Mouse (Mus musculus): ENCODE measurements around the gene Klhdc8b. TPM values are rescaled to one million over a fixed set of nuclear protein-coding genes. Genes with fewer than 3 reads are reported as not detected.

The Klhdc8b gene
- total RNA-seq, 4 experiments from 2014 or later: 22.0 to 32.0 (median 24.2) TPM

- no peak for DNase-seq (ENCODE audit: low spot score in 2 of 2)
Observed at GRCm38 (mm10) chr9:108481520-108482210, 20.3 kb upstream of the Klhdc8b start.

DNA sequence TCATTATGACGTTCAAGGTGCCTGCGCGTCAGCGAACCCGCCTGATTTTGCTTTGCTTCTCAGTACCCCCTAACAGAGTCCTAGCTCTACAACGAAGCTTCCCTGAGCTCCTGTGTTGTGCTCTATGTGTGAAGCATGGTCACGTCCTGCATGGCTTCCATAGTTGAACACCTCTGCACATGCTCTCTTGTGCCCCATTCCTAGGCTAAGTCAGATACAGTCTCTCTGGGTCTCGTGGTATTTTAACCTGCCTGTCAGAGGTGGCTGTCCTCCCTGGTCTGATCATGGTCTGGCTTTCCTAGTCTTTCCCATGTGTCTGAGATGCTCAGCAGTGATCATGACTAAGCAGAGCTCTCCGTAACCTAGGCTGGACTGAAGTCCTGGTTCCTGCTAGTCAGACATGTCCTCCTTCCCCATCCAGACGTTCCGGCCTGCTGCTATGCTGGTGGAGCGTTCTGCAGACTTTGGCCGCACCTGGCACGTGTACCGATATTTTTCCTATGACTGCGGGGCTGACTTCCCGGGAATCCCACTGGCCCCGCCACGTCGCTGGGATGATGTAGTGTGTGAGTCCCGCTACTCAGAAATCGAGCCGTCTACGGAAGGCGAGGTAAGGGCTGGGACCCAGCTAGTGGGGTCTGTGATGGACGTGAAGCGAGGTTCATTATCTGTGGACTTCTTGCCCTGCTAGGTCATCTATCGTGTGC, 19.6 kb upstream of the Klhdc8b start:
- DNase-seq (ENCODE audit: low spot score in 2 of 2): no peak

DNA sequence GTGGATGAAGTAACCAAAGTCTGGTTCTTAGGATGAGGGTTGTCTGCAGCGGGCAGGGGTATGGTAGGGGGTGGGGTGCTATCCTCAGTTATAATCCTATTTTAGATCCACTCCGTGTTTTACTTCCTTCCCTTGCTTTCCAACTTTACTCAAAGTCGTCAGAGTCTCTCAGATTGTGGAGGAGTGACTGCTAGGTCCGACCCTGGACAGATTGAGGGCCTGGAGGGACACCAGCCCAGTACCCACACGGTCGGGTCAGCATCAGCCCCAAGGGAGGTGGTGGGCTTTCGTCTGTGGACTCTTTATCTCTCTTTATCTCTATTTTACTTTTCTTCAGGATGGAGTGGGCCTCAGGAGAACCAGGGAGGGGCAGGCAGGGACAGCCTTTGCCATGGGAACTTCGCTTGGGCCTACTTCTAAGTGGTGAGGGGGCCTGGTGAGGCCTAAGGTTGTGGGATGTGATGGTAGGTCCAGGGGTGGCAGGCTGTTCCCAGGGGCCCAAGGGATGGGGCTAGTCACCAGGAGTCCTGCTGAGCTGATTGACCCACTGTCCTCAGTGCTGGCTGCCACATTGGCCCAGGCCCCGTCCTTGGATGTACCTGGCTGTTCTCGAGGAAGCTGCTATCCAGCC, 18.5 kb upstream of the Klhdc8b start, which contains the start of gene Lamb2:
Gene Lamb2 (plus strand): TSS at position 16 of the 631 bp plus-strand sequence.
- no peak for DNase-seq (ENCODE audit: low spot score in 2 of 2)

- no peak for DNase-seq (ENCODE audit: low spot score in 2 of 2)
Observed at GRCm38 (mm10) chr9:108479241-108479640, 17.9 kb upstream of the Klhdc8b start.

DNA sequence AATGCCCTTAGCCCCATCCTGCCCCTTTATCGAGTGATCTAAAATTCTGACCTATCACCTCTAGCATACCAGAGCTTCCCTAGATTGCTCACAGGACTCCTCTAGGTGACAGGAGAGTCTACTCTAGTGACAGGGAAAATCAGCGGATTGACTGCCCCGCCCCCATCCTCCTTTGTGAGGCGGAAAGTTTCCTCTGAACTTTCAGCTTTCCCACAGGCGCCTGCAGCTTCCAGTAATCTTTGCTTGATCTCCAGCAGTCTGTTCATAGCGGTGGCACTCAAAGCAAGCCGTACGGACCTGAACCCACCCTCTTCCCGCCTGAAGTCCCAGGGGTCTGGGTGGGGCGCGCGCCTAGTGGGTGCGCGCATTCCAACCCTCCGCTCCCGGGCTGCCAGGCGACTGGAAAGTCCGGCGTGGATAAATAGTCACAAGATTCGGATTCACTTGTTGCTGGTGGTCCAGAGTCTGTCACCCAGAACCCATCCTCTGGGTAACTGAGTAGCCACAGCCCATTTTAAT, 17.3 kb upstream of the Klhdc8b start:
- DNase-seq (ENCODE audit: low spot score in 2 of 2): no peak

- DNase-seq (ENCODE audit: low spot score in 2 of 2): no peak
Observed at GRCm38 (mm10) chr9:108474528-108474927, 13.1 kb upstream of the Klhdc8b start.

DNA sequence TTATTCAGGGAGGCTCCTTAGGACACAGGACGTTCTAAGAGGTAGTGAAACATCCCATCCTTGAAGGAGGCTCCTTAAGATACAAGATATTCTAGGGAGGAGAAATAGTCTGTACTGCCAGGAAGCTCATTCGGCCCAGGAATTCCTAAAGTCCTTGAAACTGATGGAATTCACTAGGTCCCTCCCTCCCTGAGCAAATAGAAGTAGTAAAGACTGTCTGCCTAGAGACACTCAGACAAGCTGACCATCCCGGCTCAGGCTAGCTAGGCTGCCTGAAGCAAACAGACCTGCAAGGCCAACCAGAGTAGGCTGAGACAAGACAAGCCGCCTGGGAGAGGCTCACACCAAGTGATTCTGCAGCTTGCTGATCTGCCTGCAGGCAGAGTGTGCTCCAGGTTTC, 8.5 kb upstream of the Klhdc8b start:
- no peak for DNase-seq (ENCODE audit: low spot score in 2 of 2)

GRCm38 (mm10) chr9:108469430-108469829, 8.0 kb upstream of the Klhdc8b start:
- no peak for DNase-seq (ENCODE audit: low spot score in 2 of 2)

GRCm38 (mm10) chr9:108466219-108466618, 4.8 kb upstream of the Klhdc8b start:
- no peak for DNase-seq (ENCODE audit: low spot score in 2 of 2)

DNA sequence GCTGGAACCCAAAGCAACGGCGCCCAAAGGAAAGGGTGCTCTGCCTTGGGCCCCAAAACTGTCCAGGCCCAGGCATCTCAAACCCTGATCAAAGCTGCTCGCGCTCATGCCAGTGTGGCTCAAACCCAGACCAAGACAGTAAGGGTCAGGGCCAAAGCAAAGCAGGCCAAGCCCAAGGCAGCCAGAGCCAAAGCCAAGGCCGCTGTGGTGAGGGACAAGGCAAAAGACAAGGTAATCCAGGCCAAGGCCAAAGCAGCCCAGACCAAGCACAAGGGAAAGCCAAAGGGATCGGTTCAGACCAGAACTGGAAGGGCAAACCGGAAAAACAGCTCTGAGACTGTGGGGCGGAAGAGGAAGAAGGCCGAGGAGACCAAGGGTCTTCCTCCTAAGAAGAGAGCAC, 2.3 kb upstream of the Klhdc8b start:
- DNase-seq (ENCODE audit: low spot score in 2 of 2): no peak

- no peak for DNase-seq (ENCODE audit: low spot score in 2 of 2)
Observed at GRCm38 (mm10) chr9:108462192-108462591, 811 bp upstream of the Klhdc8b start.

DNA sequence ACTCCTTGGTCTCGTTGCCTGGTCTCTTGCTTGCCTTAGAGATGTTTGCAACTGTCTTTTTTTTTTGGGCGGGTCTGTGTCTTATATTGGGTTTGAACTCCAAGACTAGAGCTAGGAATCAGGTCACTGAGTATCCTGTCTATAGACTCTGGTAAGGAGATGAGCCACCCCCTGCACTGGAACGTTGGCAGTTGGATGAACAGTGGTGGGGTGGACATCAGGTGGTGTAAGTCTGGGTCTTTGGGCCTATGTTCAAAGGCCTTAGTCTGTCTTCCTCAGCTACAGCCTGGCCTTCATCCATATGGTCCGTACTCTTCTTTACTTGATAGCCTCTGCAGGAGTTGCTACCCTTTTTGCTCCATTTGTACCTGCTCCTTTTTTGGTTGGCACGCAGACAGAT, 294 bp upstream of the Klhdc8b start:
- no peak for DNase-seq (ENCODE audit: low spot score in 2 of 2)

- DNase-seq (ENCODE audit: low spot score in 2 of 2): peak; percentile 82 to 85
Observed at GRCm38 (mm10) chr9:108460319-108461178, 832 bp downstream of the Klhdc8b start, which contains the start of gene Ccdc71. Gene Ccdc71 (plus strand): TSS chr9:108460527.

DNA sequence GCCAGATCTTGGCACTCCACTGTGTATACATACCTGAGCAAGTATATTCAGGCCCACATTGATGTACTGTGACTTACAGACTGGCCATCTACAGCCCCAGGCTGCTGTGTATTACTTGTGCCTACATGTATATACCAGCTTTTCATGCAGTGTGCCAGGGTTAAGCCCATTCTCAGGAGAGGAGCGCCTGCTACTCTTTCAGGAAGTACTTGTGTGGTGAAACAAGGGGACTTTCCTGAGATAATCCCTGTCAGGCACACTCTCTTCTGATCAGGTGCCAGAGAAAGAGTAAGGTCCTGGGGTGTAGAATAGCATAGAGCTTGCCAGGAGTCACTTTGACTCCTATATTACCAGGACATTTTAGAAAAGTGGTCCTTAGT, 1.5 kb downstream of the Klhdc8b start:
- DNase-seq (ENCODE audit: low spot score in 2 of 2): no peak

- no peak for DNase-seq (ENCODE audit: low spot score in 2 of 2)
Observed at GRCm38 (mm10) chr9:108456953-108457352, 4.4 kb downstream of the Klhdc8b start.

GRCm38 (mm10) chr9:108455747-108456571, 5.4 kb downstream of the Klhdc8b start:
- no peak for DNase-seq (ENCODE audit: low spot score in 2 of 2)

DNA sequence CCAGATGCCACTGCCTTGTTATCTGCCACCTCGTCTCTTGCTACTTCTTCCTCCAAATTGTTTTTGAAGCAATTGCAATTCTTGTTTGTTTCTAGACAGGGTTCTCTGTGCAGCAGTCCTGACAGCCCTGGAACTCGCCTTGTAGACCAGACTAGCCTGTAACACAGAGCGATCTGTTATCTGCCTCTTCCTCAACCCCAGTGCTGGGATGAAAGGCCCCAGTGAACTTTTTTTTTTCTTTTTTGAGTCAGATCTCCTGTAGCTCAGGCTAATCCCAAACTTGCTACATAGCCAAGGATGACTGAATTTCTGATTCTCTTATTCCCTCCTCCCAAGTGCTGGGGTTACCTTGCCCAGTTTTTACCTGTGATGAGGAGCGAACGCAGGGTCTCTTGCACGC, 7.0 kb downstream of the Klhdc8b start:
- no peak for DNase-seq (ENCODE audit: low spot score in 2 of 2)

GRCm38 (mm10) chr9:108453458-108453857, 7.9 kb downstream of the Klhdc8b start:
- DNase-seq (ENCODE audit: low spot score in 2 of 2): peak in 1 of 2 experiments; percentile 30

- no peak for DNase-seq (ENCODE audit: low spot score in 2 of 2)
Observed at GRCm38 (mm10) chr9:108452911-108453310, 8.5 kb downstream of the Klhdc8b start.

DNA sequence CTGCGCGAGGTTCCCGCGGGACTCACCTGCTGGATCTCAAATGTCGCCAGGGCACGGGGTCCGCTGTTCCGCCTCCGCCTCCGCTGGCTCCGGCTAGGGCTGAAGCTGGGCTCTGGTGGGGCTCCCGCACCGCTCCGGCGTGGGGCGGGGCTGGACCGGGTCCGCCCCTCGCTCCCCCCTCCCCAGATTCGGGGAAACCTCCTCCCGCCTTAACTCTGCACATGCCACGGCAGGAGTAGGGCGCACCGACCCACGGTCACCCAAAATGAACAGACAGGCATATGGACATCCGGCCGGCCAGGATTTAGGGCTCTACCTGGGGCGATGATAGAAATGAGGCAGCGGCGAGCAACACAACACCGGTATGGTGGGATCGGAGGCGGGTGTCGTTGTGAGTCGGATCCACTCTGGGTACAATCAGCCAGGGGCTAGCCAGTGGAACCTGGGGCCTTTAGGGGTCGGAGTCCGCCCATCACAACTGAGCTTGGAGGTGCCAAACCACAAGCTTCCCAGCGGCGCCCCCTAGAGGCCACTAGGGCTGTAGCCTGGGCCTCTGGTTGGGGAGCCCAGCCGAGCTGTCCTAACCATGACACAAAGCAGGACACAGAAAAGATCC, 9.0 kb downstream of the Klhdc8b start:
- peak; percentile 71 to 85 for DNase-seq (ENCODE audit: low spot score in 2 of 2)
